Mouse (Mus musculus): Measurements from ENCODE around the gene Igsf3. TPM values are rescaled to one million over a fixed set of nuclear protein-coding genes. Genes with fewer than 3 reads are reported as not detected.

The Igsf3 gene
- polyA plus RNA-seq, 1 experiment from 2014 or later = 24.8 TPM

DNA sequence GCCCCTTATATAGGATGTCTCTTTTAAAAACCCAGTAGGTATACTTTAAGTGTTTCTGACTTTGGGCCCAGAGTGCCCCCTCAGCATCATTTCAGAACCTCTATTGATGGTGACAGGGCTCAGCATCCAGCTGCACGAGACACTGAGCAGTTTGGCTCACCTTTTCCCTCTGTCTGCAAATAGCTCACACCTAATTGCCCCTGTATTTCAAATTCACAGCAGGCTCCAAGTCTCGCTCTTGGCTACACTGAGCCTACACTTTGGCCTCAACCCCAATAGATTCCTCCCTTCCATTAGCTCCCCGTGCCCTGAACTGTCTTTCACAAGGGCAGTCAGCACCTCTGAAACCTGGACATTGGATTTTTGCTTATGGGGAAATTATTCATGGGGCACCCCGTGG is 26.5 kb upstream of the Igsf3 start:
- 44% methylated on average over 4 of the region's 4 CpGs for WGBS
- Histone ChIP-seq H3K9ac (replicated peaks; ENCODE audit: low read length) (no peak overlapping the region), H3K36me3 (ENCODE audit: insufficient read depth, low read length) (no peaks in the 10 kb centered on the region), H3K27me3 (ENCODE audit: insufficient read depth, low read length) (no peaks in the 10 kb centered on the region), H3K4me3 (ENCODE audit: low read length) (no peak overlapping the region), H3K4me1 (ENCODE audit: insufficient read depth, low read length) (peaks cover 13% of the 10 kb centered on the region), H3K9me3 (ENCODE audit: low read length) (no peaks in the 10 kb centered on the region), H3K27ac (ENCODE audit: low read length) (no peak overlapping the region), H3K4me2 (replicated peaks; ENCODE audit: low read depth, low read length) (no peak overlapping the region)
- ATAC-seq (ENCODE audit: low FRiP score, low TSS enrichment) = no peak

GRCm38 (mm10) chr3:101354490-101354889 is 22.4 kb upstream of the Igsf3 start:
- Histone ChIP-seq H3K27ac (ENCODE audit: low read length) (no peak overlapping the region), H3K27me3 (ENCODE audit: insufficient read depth, low read length) (no peaks in the 10 kb centered on the region), H3K4me3 (ENCODE audit: low read length) (no peak overlapping the region), H3K9ac (replicated peaks; ENCODE audit: low read length) (no peak overlapping the region), H3K4me2 (replicated peaks; ENCODE audit: low read depth, low read length) (no peak overlapping the region), H3K9me3 (ENCODE audit: low read length) (no peaks in the 10 kb centered on the region), H3K36me3 (ENCODE audit: insufficient read depth, low read length) (no peaks in the 10 kb centered on the region), H3K4me1 (ENCODE audit: insufficient read depth, low read length) (peaks cover 4% of the 10 kb centered on the region)
- no peak for ATAC-seq (ENCODE audit: low FRiP score, low TSS enrichment)

GRCm38 (mm10) chr3:101355702-101356101 is 21.2 kb upstream of the Igsf3 start:
- Histone ChIP-seq H3K4me3 (ENCODE audit: low read length) (no peak overlapping the region), H3K36me3 (ENCODE audit: insufficient read depth, low read length) (no peaks in the 10 kb centered on the region), H3K27me3 (ENCODE audit: insufficient read depth, low read length) (no peaks in the 10 kb centered on the region), H3K9me3 (ENCODE audit: low read length) (no peaks in the 10 kb centered on the region), H3K4me2 (replicated peaks; ENCODE audit: low read depth, low read length) (no peak overlapping the region), H3K4me1 (ENCODE audit: insufficient read depth, low read length) (no peaks in the 10 kb centered on the region), H3K9ac (replicated peaks; ENCODE audit: low read length) (no peak overlapping the region), H3K27ac (ENCODE audit: low read length) (no peak overlapping the region)
- 42% methylated on average over 5 of the region's 5 CpGs for WGBS
- ATAC-seq (ENCODE audit: low FRiP score, low TSS enrichment) = no peak

DNA sequence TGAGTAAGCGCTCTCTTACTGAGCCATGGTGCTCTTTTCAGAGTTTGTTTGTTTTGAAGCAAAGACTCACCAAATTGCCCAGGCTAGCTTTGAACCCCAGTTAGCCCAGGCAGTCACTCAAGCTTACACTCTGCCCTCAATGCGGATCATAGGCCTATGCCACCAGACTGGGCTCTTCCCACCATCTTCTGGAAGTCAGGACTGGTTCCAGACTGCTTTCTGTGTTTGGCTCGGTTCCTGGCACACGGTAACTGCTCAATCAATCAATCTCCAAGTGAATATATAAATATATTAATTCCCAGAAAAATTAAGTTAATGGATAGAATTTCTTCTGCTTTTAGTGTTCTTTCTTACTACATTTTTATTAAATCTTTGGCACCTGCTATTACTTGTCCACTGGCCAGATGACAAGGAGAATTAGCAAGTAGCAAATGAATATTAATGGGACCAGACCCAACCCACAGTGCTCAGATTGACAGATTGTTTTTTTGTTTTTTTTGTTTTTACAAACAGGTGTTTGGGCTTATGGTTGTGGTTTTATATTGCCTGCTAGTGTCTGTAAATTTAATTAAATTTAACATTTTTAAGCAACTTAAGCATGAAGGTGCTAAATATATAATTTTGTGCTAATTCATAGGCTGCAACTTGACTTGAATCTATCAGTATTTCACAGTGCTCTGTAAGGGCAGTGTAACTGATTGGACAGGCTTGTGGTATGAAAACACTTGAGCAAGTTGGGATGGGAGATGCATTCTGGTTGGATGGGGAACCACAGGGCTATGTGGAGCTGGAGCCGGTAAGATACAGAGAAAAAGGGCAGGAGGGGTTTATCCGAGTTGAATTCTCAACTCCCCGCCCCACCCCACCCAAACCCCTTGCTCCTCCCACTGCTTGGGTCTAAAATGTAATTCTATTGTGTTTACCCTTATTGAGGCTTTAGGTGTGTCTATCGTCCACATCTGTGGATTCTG is 20.0 kb upstream of the Igsf3 start:
- Histone ChIP-seq H3K36me3 (ENCODE audit: insufficient read depth, low read length) (no peaks in the 10 kb centered on the region), H3K9ac (replicated peaks; ENCODE audit: low read length) (no peak overlapping the region), H3K4me3 (ENCODE audit: low read length) (no peak overlapping the region), H3K27me3 (ENCODE audit: insufficient read depth, low read length) (no peaks in the 10 kb centered on the region), H3K4me1 (ENCODE audit: insufficient read depth, low read length) (no peaks in the 10 kb centered on the region), H3K4me2 (replicated peaks; ENCODE audit: low read depth, low read length) (no peak overlapping the region), H3K9me3 (ENCODE audit: low read length) (no peaks in the 10 kb centered on the region), H3K27ac (ENCODE audit: low read length) (no peak overlapping the region)
- ATAC-seq (ENCODE audit: low FRiP score, low TSS enrichment) = no peak
- WGBS = 81% methylated on average over 8 of the region's 8 CpGs

GRCm38 (mm10) chr3:101360832-101361231 is 16.1 kb upstream of the Igsf3 start:
- Histone ChIP-seq H3K36me3 (ENCODE audit: insufficient read depth, low read length) (no peaks in the 10 kb centered on the region), H3K9me3 (ENCODE audit: low read length) (no peaks in the 10 kb centered on the region), H3K4me1 (ENCODE audit: insufficient read depth, low read length) (peaks cover 1% of the 10 kb centered on the region; the same call in 1 of the 2 replicates), H3K4me2 (replicated peaks; ENCODE audit: low read depth, low read length) (no peak overlapping the region), H3K9ac (replicated peaks; ENCODE audit: low read length) (no peak overlapping the region), H3K27ac (ENCODE audit: low read length) (no peak overlapping the region), H3K27me3 (ENCODE audit: insufficient read depth, low read length) (no peaks in the 10 kb centered on the region), H3K4me3 (ENCODE audit: low read length) (no peak overlapping the region)
- no peak for ATAC-seq (ENCODE audit: low FRiP score, low TSS enrichment)
- 86% methylated on average over 6 of the region's 6 CpGs for WGBS

DNA sequence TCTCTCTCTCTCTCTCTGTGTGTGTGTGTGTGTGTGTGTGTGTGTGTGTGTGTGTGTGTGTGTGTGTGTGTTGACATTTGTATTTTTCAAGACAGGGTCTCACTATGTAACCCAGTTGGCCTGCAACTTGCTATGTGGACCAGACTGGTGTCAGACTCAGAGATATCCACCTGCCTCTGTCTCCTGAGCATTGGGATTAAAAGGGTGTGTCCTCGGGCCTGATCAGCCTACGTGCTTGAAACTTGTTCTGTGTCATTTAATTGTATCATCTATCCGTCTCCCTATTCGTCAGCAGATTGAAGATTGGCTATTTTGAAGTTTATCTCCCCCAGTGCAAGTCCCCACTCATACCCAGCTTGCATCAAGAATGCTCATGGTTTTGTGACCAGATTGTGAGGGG is 14.5 kb upstream of the Igsf3 start:
- Histone ChIP-seq H3K9ac (replicated peaks; ENCODE audit: low read length) (no peak overlapping the region), H3K27me3 (ENCODE audit: insufficient read depth, low read length) (no peaks in the 10 kb centered on the region), H3K4me1 (ENCODE audit: insufficient read depth, low read length) (peaks cover 5% of the 10 kb centered on the region; the same call in 1 of the 2 replicates), H3K4me3 (ENCODE audit: low read length) (no peak overlapping the region), H3K4me2 (replicated peaks; ENCODE audit: low read depth, low read length) (no peak overlapping the region), H3K27ac (ENCODE audit: low read length) (no peak overlapping the region), H3K36me3 (ENCODE audit: insufficient read depth, low read length) (no peaks in the 10 kb centered on the region), H3K9me3 (ENCODE audit: low read length) (no peaks in the 10 kb centered on the region)
- WGBS = 91% methylated on average over 4 of the region's 4 CpGs
- ATAC-seq (ENCODE audit: low FRiP score, low TSS enrichment) = no peak

- Histone ChIP-seq H3K9me3 (ENCODE audit: low read length) (no peaks in the 10 kb centered on the region), H3K36me3 (ENCODE audit: insufficient read depth, low read length) (no peaks in the 10 kb centered on the region), H3K27me3 (ENCODE audit: insufficient read depth, low read length) (no peaks in the 10 kb centered on the region), H3K9ac (replicated peaks; ENCODE audit: low read length) (no peak overlapping the region), H3K4me2 (replicated peaks; ENCODE audit: low read depth, low read length) (no peak overlapping the region), H3K4me1 (ENCODE audit: insufficient read depth, low read length) (peaks cover 5% of the 10 kb centered on the region; the same call in 1 of the 2 replicates), H3K27ac (ENCODE audit: low read length) (no peak overlapping the region), H3K4me3 (ENCODE audit: low read length) (no peak overlapping the region)
- ATAC-seq (ENCODE audit: low FRiP score, low TSS enrichment) = no peak
- 80% methylated on average over 7 of the region's 7 CpGs for WGBS
Observed at GRCm38 (mm10) chr3:101363574-101363973, 13.3 kb upstream of the Igsf3 start.

DNA sequence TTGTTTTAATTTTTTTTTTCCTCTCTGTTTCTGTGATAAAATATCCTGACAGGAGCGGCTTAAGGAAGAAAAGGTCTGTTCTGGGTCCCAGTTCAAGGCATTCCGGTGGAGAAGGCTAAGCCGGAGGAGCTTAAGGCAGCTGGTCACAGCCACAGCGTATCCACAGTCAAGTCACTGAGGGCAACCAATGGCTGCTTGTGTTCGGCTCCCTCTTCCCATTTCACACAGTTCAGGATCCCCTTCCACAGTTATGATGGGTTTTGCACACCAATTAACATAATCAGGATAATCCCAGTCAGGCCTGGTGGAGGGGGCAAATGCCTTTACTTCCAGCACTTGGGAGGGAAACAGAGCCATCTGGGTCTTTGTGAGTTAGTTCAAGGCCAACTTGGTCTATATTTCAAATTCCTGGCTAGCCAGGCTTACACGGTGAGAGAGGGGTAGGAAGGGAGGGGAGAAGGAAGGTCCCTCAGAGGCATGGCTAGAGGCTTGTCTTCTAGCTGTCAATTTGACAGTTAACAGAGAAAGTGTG is 11.7 kb upstream of the Igsf3 start:
- Histone ChIP-seq H3K27ac (ENCODE audit: low read length) (no peak overlapping the region), H3K9me3 (ENCODE audit: low read length) (no peaks in the 10 kb centered on the region), H3K4me3 (ENCODE audit: low read length) (no peak overlapping the region), H3K36me3 (ENCODE audit: insufficient read depth, low read length) (no peaks in the 10 kb centered on the region), H3K27me3 (ENCODE audit: insufficient read depth, low read length) (no peaks in the 10 kb centered on the region), H3K4me2 (replicated peaks; ENCODE audit: low read depth, low read length) (no peak overlapping the region), H3K4me1 (ENCODE audit: insufficient read depth, low read length) (peaks cover 13% of the 10 kb centered on the region), H3K9ac (replicated peaks; ENCODE audit: low read length) (no peak overlapping the region)
- WGBS = 40% methylated on average over 6 of the region's 6 CpGs
- ATAC-seq (ENCODE audit: low FRiP score, low TSS enrichment) = no peak

DNA sequence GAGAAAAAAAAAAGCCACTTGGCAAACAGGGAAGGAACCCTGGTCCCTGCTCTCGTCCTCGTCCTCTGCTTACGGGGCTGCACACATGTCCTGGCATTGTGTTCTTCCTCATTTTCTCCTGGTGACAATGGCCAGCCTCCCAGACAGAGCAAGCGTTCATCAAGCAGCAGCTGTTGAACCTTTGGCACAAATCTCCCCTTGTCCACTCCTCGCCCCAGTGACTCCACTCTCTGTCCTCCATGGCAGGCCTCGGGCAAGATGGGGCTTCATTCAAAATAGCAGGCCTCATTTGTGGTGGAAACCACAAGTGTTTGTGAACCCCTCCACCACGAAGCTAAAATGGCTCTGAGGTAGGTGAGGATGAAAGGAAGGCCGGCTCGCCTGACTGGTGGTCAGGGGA is 11.0 kb upstream of the Igsf3 start:
- no peak for ATAC-seq (ENCODE audit: low FRiP score, low TSS enrichment)
- Histone ChIP-seq H3K4me3 (ENCODE audit: low read length) (no peak overlapping the region), H3K27me3 (ENCODE audit: insufficient read depth, low read length) (no peaks in the 10 kb centered on the region), H3K9me3 (ENCODE audit: low read length) (no peaks in the 10 kb centered on the region), H3K27ac (ENCODE audit: low read length) (no peak overlapping the region), H3K4me1 (ENCODE audit: insufficient read depth, low read length) (peaks cover 13% of the 10 kb centered on the region), H3K4me2 (replicated peaks; ENCODE audit: low read depth, low read length) (no peak overlapping the region), H3K9ac (replicated peaks; ENCODE audit: low read length) (no peak overlapping the region), H3K36me3 (ENCODE audit: insufficient read depth, low read length) (no peaks in the 10 kb centered on the region)
- 60% methylated on average over 9 of the region's 9 CpGs for whole genome bisulfite sequencing

- no peak for ATAC-seq (ENCODE audit: low FRiP score, low TSS enrichment)
- 58% methylated on average over 11 of the region's 11 CpGs for WGBS
- H3K27me3 ChIP-seq (ENCODE audit: insufficient read depth, low read length) = no peaks in the 10 kb centered on the region
- no peak overlapping the region for H3K27ac ChIP-seq (ENCODE audit: low read length)
- peaks cover 13% of the 10 kb centered on the region for H3K4me1 ChIP-seq (ENCODE audit: insufficient read depth, low read length)
- no peak overlapping the region for H3K4me2 ChIP-seq (replicated peaks; ENCODE audit: low read depth, low read length)
- H3K9me3 ChIP-seq (ENCODE audit: low read length) = no peaks in the 10 kb centered on the region
- no peaks in the 10 kb centered on the region for H3K36me3 ChIP-seq (ENCODE audit: insufficient read depth, low read length)
- no peak overlapping the region for H3K4me3 ChIP-seq (ENCODE audit: low read length)
- H3K9ac ChIP-seq (replicated peaks; ENCODE audit: low read length) = no peak overlapping the region
Observed at GRCm38 (mm10) chr3:101367372-101367771, 9.5 kb upstream of the Igsf3 start.

Measured in kidney, embryonic 16.5 days (tissue).